Mouse (Mus musculus) CH12.LX (cell line): ENCODE measurements around the gene Clk1.

Experiments
- CTCF ChIP-seq, 2 experiments: IDR thresholded peaks in 1 of 2; conservative IDR thresholded peaks in 1 of 2; 2 replicates each; pipeline ENCODE4 v1.5.1; 2011 to 2012; ENCODE audit warnings: low read depth in 2 of 2, low read length in 2 of 2, improper control_type of control experiment in 1 of 2, inconsistent platforms in 1 of 2, mild to moderate bottlenecking in 1 of 2, moderate library complexity in 1 of 2
- E2F4 ChIP-seq: IDR thresholded peaks from 2 replicates; pipeline ENCODE4 v1.6.1; 2011; ENCODE audit warnings: low read depth, low read length, improper control_type of control experiment; ENCODE audit not compliant: insufficient replicate concordance
- EP300 ChIP-seq: IDR thresholded peaks from 2 replicates; pipeline ENCODE4 v1.6.1; 2011; ENCODE audit warnings: low read length, improper control_type of control experiment
- JUND ChIP-seq: conservative IDR thresholded peaks from 2 replicates; pipeline ENCODE4 v1.6.1; 2011; ENCODE audit warnings: low read depth, low read length, improper control_type of control experiment
- UBTF ChIP-seq: IDR thresholded peaks from 2 replicates; pipeline ENCODE4 v1.6.1; 2012; ENCODE audit warnings: low read depth, mild to moderate bottlenecking, inconsistent platforms, low read length, improper control_type of control experiment, moderate library complexity
- ZMIZ1 ChIP-seq: IDR thresholded peaks from 2 replicates; pipeline ENCODE4 v1.6.1; 2012; ENCODE audit warnings: low read depth, mild to moderate bottlenecking, inconsistent platforms, low read length, improper control_type of control experiment

GRCm38 (mm10) chr1:58401396-58401795 lies 22.5 kb downstream of the Clk1 start:
- TF ChIP-seq E2F4 (no peak), EP300 (no peak), CTCF (conservative IDR thresholded peaks at IDR 0.05 in 1 of 2, IDR thresholded peaks at IDR 0.05 in 1 of 2; ENCODE audit: low read depth in 2 of 2, low read length in 2 of 2) (no peak), JUND (no peak), UBTF (no peak), ZMIZ1 (no peak)
